Mouse (Mus musculus) stomach, postnatal 0 days (tissue): ENCODE measurements around the gene Rassf4.

Experiments
- CTCF ChIP-seq: IDR thresholded peaks from 2 replicates; pipeline ENCODE4 v1.5.1; 2016; ENCODE audit warnings: antibody characterized with exemption, low read depth, mild to moderate bottlenecking, moderate library complexity
- EP300 ChIP-seq: optimal IDR thresholded peaks from 2 replicates; pipeline ENCODE3; 2016; ENCODE audit warnings: antibody characterized with exemption

DNA sequence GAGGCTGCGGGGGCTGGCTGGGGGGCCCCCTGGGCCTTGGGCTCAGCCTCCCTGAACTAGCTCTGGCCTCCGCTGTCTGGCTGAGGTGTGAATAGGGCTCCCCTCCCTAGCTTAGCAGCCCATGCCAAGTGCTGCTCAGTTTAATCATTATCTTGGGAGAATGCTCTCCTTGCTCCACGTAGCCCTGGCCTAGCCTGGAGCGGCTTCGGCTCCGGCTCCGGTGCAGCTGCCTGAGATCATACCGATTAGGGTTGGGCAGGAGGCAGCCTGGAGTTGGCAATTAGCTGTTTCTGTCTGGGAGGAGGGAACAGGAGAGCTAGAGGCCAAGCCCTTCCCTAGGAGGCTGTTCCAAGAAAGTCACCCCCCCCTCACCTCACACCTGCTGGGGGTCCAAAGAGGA is 42.9 kb upstream of the Rassf4 start, which contains the start of gene Tmem72:
- TF ChIP-seq CTCF = no peak
- no peak for TF ChIP-seq EP300
